Mouse (Mus musculus): ENCODE measurements around the gene Arl4a. TPM values are rescaled to one million over a fixed set of nuclear protein-coding genes. Genes with fewer than 3 reads are reported as not detected.

The Arl4a gene
- total RNA-seq, 2 experiments from 2014 or later, result 77.2 to 124 TPM

GRCm38 (mm10) chr12:39969500-39969899, 68.3 kb downstream of the Arl4a start:
- DNase-seq (ENCODE audit: low spot score in 2 of 2), result no peak

- no peak for DNase-seq (ENCODE audit: low spot score in 2 of 2)
Measured at GRCm38 (mm10) chr12:39968109-39968508, 69.7 kb downstream of the Arl4a start.

GRCm38 (mm10) chr12:39959166-39959565, 78.7 kb downstream of the Arl4a start:
- no peak for DNase-seq (ENCODE audit: low spot score in 2 of 2)

GRCm38 (mm10) chr12:39957931-39958671, 79.7 kb downstream of the Arl4a start:
- no peak for DNase-seq (ENCODE audit: low spot score in 2 of 2)

GRCm38 (mm10) chr12:39956396-39956795, 81.4 kb downstream of the Arl4a start:
- peak in 1 of 2 experiments; percentile 40 for DNase-seq (ENCODE audit: low spot score in 2 of 2)

Other genes starting within 250 kb of the Arl4a start
- 1 to 10 TPM; 1.8 to 1.9 TPM for gene Scin, start 96.2 kb upstream of the Arl4a start, total RNA-seq (2021)
- gene Lsmem1, start 161.5 kb upstream of the Arl4a start, total RNA-seq (2021), result under 1 TPM in 1 of 2 experiments, not detected in 1; 0.13 TPM
- gene Ifrd1, start 210.5 kb upstream of the Arl4a start, total RNA-seq (2021), result 100 to 1,000 TPM; 177 to 248 TPM

Measured in adrenal gland, adult 18-20 months (tissue).